Mouse (Mus musculus): ENCODE data around the gene Baat.

DNA sequence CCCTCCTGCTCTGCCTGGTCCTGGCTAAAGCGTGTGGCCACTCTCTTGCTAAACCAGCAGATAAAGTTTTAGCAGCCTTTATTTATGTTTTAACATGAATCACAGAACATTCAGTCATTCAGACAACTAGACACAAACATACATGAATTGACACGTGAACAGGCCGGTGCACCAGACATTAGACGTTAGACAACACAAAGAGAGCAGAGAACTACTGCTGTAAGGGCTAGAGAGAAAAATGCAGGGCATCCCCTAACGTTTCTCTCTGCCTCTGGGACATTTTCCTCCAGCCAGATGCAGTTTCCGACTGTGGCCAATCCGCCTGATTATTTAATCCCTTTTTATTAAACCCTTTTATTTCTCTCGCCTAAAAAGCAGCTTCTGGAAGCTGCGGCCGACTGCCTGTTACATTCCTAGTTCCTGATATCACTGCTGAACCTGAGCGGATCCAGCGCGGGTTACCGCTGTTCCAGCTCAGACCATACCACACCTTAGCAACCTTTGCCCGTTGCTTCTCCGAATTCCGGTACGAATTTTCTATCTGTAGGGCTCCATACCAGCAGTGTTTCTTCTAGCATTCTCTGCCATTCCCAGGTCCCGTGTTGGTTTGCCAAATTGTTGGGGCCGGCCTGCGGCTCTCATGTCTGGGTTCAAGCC is 26.1 kb downstream of the Baat start:
- no peak for TF ChIP-seq GATA1 (IDR thresholded peaks at IDR 0.05; ENCODE audit: low read length)
- no peak for TF ChIP-seq TAL1 (IDR thresholded peaks at IDR 0.05; ENCODE audit: low read length)

Measured in erythroblast, embryonic 14.5 days (primary cell).